Mouse (Mus musculus): ENCODE measurements around the gene 5031410I06Rik. TPM values are rescaled to one million over a fixed set of nuclear protein-coding genes. Genes with fewer than 3 reads are reported as not detected.

The 5031410I06Rik gene
- not detected in 2 replicates for total RNA-seq (2023)

GRCm38 (mm10) chr5:26105262-26105661 lies at the start of gene 5031410I06Rik:
Gene 5031410I06Rik, minus strand, starts transcription at chr5:26105362.

GRCm38 (mm10) chr5:26121321-26121720 lies 16.2 kb upstream of the 5031410I06Rik start, which contains the start of gene Gm10220:
Gene Gm10220, minus strand, starts transcription at chr5:26121421.

DNA sequence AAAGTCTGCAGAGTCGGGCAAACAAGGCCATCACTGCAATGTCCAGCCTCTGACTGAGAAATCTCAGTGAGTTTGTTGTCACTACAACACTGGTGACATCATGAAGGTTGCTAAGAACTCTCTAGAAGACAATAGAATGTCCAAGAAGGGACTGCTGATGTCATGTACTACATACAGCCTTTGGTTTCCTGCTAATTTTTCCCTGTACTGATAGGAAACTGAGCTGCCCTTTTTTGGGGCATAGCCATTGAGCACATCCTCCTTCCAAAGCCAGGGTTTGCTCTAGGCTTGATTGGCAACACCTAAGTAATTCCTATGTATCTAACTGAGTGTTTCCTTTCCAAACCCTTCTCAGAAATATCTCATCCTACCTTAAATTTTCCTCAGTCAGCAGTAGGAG lies 16.0 kb downstream of the 5031410I06Rik start, which contains the start of gene Gm10471:
Gene Gm10471 (minus strand): TSS at position 101 of the 400 bp plus-strand sequence.

GRCm38 (mm10) chr5:26058481-26058880 lies 46.7 kb downstream of the 5031410I06Rik start, which contains the start of gene Gm7347:
Gene Gm7347, minus strand, starts transcription at chr5:26058581.

Other genes starting within 250 kb of the 5031410I06Rik start
- gene Gm21663, start 163.0 kb downstream of the 5031410I06Rik start, total RNA-seq (2023): not detected in 2 replicates
- gene Gm21671, start 150.9 kb downstream of the 5031410I06Rik start, total RNA-seq (2023): not detected in 2 replicates
- gene Gm21680, start 132.7 kb downstream of the 5031410I06Rik start, total RNA-seq (2023): not detected in 2 replicates
- not detected in 2 replicates for gene Gm21698, start 116.7 kb downstream of the 5031410I06Rik start, total RNA-seq (2023)
- gene Gm1979, start 100.6 kb downstream of the 5031410I06Rik start, total RNA-seq (2023): not detected in 2 replicates
- not detected in 2 replicates for gene Gm5862, start 82.4 kb downstream of the 5031410I06Rik start, total RNA-seq (2023)
- not detected in 2 replicates for gene Speer4a, start 65.8 kb downstream of the 5031410I06Rik start, total RNA-seq (2023)
- gene Gm7347, start 46.8 kb downstream of the 5031410I06Rik start, total RNA-seq (2023): not detected in 2 replicates
- gene Gm10471, start 16.1 kb downstream of the 5031410I06Rik start, total RNA-seq (2023): not detected in 2 replicates
- not detected in 2 replicates for gene Gm10220, start 16.1 kb upstream of the 5031410I06Rik start, total RNA-seq (2023)
- not detected in 2 replicates for gene Gm7361, start 152.3 kb upstream of the 5031410I06Rik start, total RNA-seq (2023)